Mouse (Mus musculus) testis, adult 2 months (tissue): ENCODE data around the gene Rnd2.

Source experiments
- CTCF ChIP-seq: fragments of 200-500 bp; IDR thresholded peaks from 2 replicates; pipeline ENCODE4 v1.5.1; 2012; ENCODE audit warnings: low read depth, mild to moderate bottlenecking, inconsistent platforms, low read length, moderate library complexity; ENCODE audit not compliant: control insufficient read depth, insufficient read depth, insufficient replicate concordance
- POLR2A ChIP-seq: fragments of 200-500 bp; IDR thresholded peaks from 2 replicates; pipeline ENCODE4 v1.6.1; 2012; ENCODE audit warnings: low read depth, mild to moderate bottlenecking, inconsistent platforms, low read length, moderate library complexity; ENCODE audit not compliant: control insufficient read depth

- TF ChIP-seq CTCF, result no peak
- no peak for TF ChIP-seq POLR2A
Measured at GRCm38 (mm10) chr11:101462141-101462540, 2.7 kb upstream of the Rnd2 start.
